Comparison of ENCODE assay signal across 8 mouse cellular contexts in genomic region chr6:47453098-47453497, GRCm38 (mm10). TPM values are rescaled to one million over a fixed set of nuclear protein-coding genes. Genes with fewer than 3 reads are reported as not detected.
DNase-seq lines count a peak whose midpoint lies in the region; ATAC-seq and TF ChIP-seq lines count a peak whose summit lies in the region.

Gene Cul1, plus strand, starts transcription at chr6:47453398.

- H3K27ac ChIP-seq in liver, adult 2 months (replicated peaks; ENCODE audit: insufficient read depth, low read depth, low read length): peak within 1 kb of the TSS; percentile 85
- H3K27ac ChIP-seq in brown adipose tissue, adult 24 weeks (replicated peaks; ENCODE audit: low read depth, low read length): peak within 1 kb of the TSS; percentile 77
- peak within 1 kb of the TSS; percentile 93 for H3K27ac ChIP-seq in midbrain, embryonic 15.5 days

- DNase-seq in liver, adult 2 months (ENCODE audit: extremely low read depth, low read depth, low spot score): no peak
- DNase-seq in liver: no peak
- no peak for DNase-seq in heart, adult 8-10 months (ENCODE audit: low spot score)
- DNase-seq in layer of hippocampus, postnatal 25 days (ENCODE audit: extremely low spot score in 1 of 2, low spot score in 1 of 2): no peak
- no peak for DNase-seq in right cerebral cortex, adult 18-20 months
- DNase-seq in ovary, postnatal 14 days (ENCODE audit: low spot score): no peak

- TF ChIP-seq POLR2A in liver, adult 2 months (IDR thresholded peaks at IDR 0.05; ENCODE audit: extremely low read depth, insufficient read depth, low read length): no peak

- peak within 1 kb of the TSS; percentile 98 for H3K9ac ChIP-seq in liver, adult 2 months (ENCODE audit: low read depth, low read length)
- H3K9ac ChIP-seq in midbrain, embryonic 15.5 days: peak within 1 kb of the TSS; percentile 94

- H3K4me2 ChIP-seq in midbrain, embryonic 15.5 days: peak within 1 kb of the TSS; percentile 81

- WGBS in liver, adult 2 months: 42% methylated on average over 2 of the region's 2 CpGs
- 40% methylated on average over 2 of the region's 2 CpGs for WGBS in midbrain, embryonic 15.5 days

- H3K36me3 ChIP-seq in liver, adult 2 months (ENCODE audit: control insufficient read depth, insufficient read depth, low read length): no peaks in the 10 kb centered on the region
- H3K36me3 ChIP-seq in midbrain, embryonic 15.5 days (replicated peaks): no peaks in the 10 kb centered on the region

- no peak for ATAC-seq in midbrain, embryonic 15.5 days (replicated peaks)

- H3K4me1 ChIP-seq in liver, adult 2 months (ENCODE audit: control insufficient read depth, insufficient read depth, low read length): peaks cover 8% of the 10 kb centered on the region; the same call in 1 of the 2 replicates
- peaks cover 2% of the 10 kb centered on the region; the same call in 1 of the 2 replicates for H3K4me1 ChIP-seq in brown adipose tissue, adult 24 weeks (ENCODE audit: control insufficient read depth, insufficient read depth, insufficient read length, low read length)
- H3K4me1 ChIP-seq in midbrain, embryonic 15.5 days: peaks cover 30% of the 10 kb centered on the region

- H3K4me3 ChIP-seq in liver, adult 2 months (ENCODE audit: insufficient read depth, low read depth, low read length): peak within 1 kb of the TSS; percentile 96
- H3K4me3 ChIP-seq in brown adipose tissue, adult 24 weeks (ENCODE audit: insufficient read depth, low read depth, low read length): peak within 1 kb of the TSS; percentile 81
- H3K4me3 ChIP-seq in midbrain, embryonic 15.5 days: peak within 1 kb of the TSS; percentile 66

- no peak for TF ChIP-seq CTCF in liver, adult 2 months (IDR thresholded peaks at IDR 0.05; ENCODE audit: low read depth, low read length)

- no peaks in the 10 kb centered on the region for H3K27me3 ChIP-seq in liver, adult 2 months (ENCODE audit: control insufficient read depth, insufficient read depth, low read length)
- no peaks in the 10 kb centered on the region for H3K27me3 ChIP-seq in midbrain, embryonic 15.5 days (replicated peaks)

- no peaks in the 10 kb centered on the region for H3K9me3 ChIP-seq in midbrain, embryonic 15.5 days

- H3K79me2 ChIP-seq in liver, adult 2 months (ENCODE audit: control insufficient read depth, insufficient read depth, low read length): peaks cover 10% of the 10 kb centered on the region; the same call in 1 of the 2 replicates

RNA-seq across cellular contexts. Expression of gene Cul1, which starts in this region (rescaled TPM):
- 51.0 and 55.0 TPM in 2 replicates for total RNA-seq in liver, adult 2 months (2014; rRNA removed)
- polyA plus RNA-seq in liver, adult 2 months (2012; rRNA removed): 13.5 and 15.4 TPM in 2 replicates
- 68.6 and 96.9 TPM in 2 replicates for polyA plus RNA-seq in brown adipose tissue, adult 24 weeks (2012; ENCODE audit: insufficient read depth, insufficient read length, missing spikeins)
- total RNA-seq in heart, adult 8-10 months (2022): 10 to 100 TPM; 57.7 to 67.0 (median 61.7) TPM
- 100 to 1,000 TPM in 1 of 2 experiments, 10 to 100 TPM in 1; 97.7 to 112 TPM for total RNA-seq in layer of hippocampus, postnatal 25 days (2021)
- 122 and 126 TPM in 2 replicates for polyA plus RNA-seq in midbrain, embryonic 15.5 days (2015; fragmentation: Nextera tagmentation; extraction: Ambion mirVana)
